Mouse (Mus musculus): ENCODE results near the gene Slc30a9.

- TF ChIP-seq CTCF (IDR thresholded peaks at IDR 0.05; ENCODE audit: control insufficient read depth, insufficient read depth, insufficient replicate concordance, low read depth, low read length), result no peak
- TF ChIP-seq POLR2A (IDR thresholded peaks at IDR 0.05; ENCODE audit: control insufficient read depth, low read depth, low read length), result no peak
Observed at GRCm38 (mm10) chr5:67401612-67402011, 94.9 kb downstream of the Slc30a9 start.

All from testis, adult 2 months (tissue).